Mouse (Mus musculus) brain, embryonic 14.5 days (tissue): ENCODE measurements at regions not wholly inside any gene's neighbourhood (a gene's known extent, or its start where the extent isn't known, plus 50 kb on each side); places are given as distances from the start of the nearest gene placed in this dataset.

Experiments used
- DNase-seq: peaks from one replicate; pipeline ENCODE4 v3.0.0-alpha.2; 2011; ENCODE audit warnings: low read depth
- CTCF ChIP-seq: fragments of 200-500 bp; IDR thresholded peaks from 2 replicates; pipeline ENCODE4 v1.5.1; 2012; ENCODE audit warnings: inconsistent platforms, mild to moderate bottlenecking, moderate library complexity, borderline replicate concordance; ENCODE audit not compliant: insufficient read depth, insufficient read length; ENCODE audit errors: extremely low read depth
- POLR2A ChIP-seq: fragments of 200-500 bp; IDR thresholded peaks from 2 replicates; pipeline ENCODE4 v1.6.1; 2012; ENCODE audit warnings: mild to moderate bottlenecking, inconsistent platforms, borderline replicate concordance; ENCODE audit not compliant: poor library complexity, insufficient read depth, insufficient read length, severe bottlenecking; ENCODE audit errors: extremely low read depth

- no peak for TF ChIP-seq POLR2A
- TF ChIP-seq CTCF, result peak; percentile 90
- DNase-seq, result peak; percentile 50
Measured at GRCm38 (mm10) chr1:92360255-92360654, 113.4 kb downstream of the Ndufa10 start.

- TF ChIP-seq POLR2A, result no peak
- no peak for TF ChIP-seq CTCF
- no peak for DNase-seq
Measured at GRCm38 (mm10) chr1:92359473-92359872, 114.2 kb downstream of the Ndufa10 start.

- no peak for DNase-seq
- TF ChIP-seq POLR2A, result no peak
- no peak for TF ChIP-seq CTCF
Measured at GRCm38 (mm10) chr1:92358758-92359287, 114.8 kb downstream of the Ndufa10 start.

GRCm38 (mm10) chr1:92348353-92349005 is 125.2 kb downstream of the Ndufa10 start:
- TF ChIP-seq CTCF, result no peak
- no peak for DNase-seq

- TF ChIP-seq CTCF (no peak), POLR2A (no peak)
- no peak for DNase-seq
Measured at GRCm38 (mm10) chr1:92347656-92348055, 126.0 kb downstream of the Ndufa10 start.

- DNase-seq, result no peak
- no peak for TF ChIP-seq POLR2A
- TF ChIP-seq CTCF, result no peak
Measured at GRCm38 (mm10) chr1:92343768-92344167, 129.9 kb downstream of the Ndufa10 start.

GRCm38 (mm10) chr1:92343161-92343598 is 130.5 kb downstream of the Ndufa10 start:
- no peak for DNase-seq
- TF ChIP-seq CTCF, result no peak
- no peak for TF ChIP-seq POLR2A

GRCm38 (mm10) chr1:92341846-92342540 is 131.7 kb downstream of the Ndufa10 start:
- TF ChIP-seq CTCF (no peak), POLR2A (no peak)
- no peak for DNase-seq

- TF ChIP-seq POLR2A, result no peak
- TF ChIP-seq CTCF, result no peak
- DNase-seq, result no peak
Measured at GRCm38 (mm10) chr1:92340644-92341043, 133.0 kb downstream of the Ndufa10 start.

- TF ChIP-seq POLR2A, result no peak
- no peak for TF ChIP-seq CTCF
Measured at GRCm38 (mm10) chr1:92338589-92338988, 135.1 kb downstream of the Ndufa10 start.

GRCm38 (mm10) chr1:92337450-92337849 is 136.2 kb downstream of the Ndufa10 start:
- no peak for DNase-seq
- TF ChIP-seq CTCF (no peak), POLR2A (no peak)

More at GRCm38 (mm10) chr1:92338589-92338988, 135.1 kb downstream of the Ndufa10 start:
- DNase-seq, result no peak

- TF ChIP-seq CTCF (no peak), POLR2A (no peak)
- no peak for DNase-seq
Measured at GRCm38 (mm10) chr1:92332248-92332584, 136.7 kb upstream of the Hdac4 start.
